Mouse (Mus musculus): ENCODE measurements around the gene Gstt4.

- TF ChIP-seq POLR2A (IDR thresholded peaks at IDR 0.05; ENCODE audit: low read depth, low read length) (no peak), CTCF (IDR thresholded peaks at IDR 0.05; ENCODE audit: extremely low read depth, insufficient read depth, insufficient read length, insufficient replicate concordance) (no peak)
Observed at GRCm38 (mm10) chr10:75777885-75778284, 44.5 kb downstream of the Gstt4 start.
